Mouse (Mus musculus) thymus, postnatal 0 days (tissue): ENCODE results near the gene Ankrd22. TPM values are rescaled to one million over a fixed set of nuclear protein-coding genes. Genes with fewer than 3 reads are reported as not detected.

Source experiments
- DNase-seq: peaks from one replicate; pipeline ENCODE4 v3.0.0-alpha.2; 2015; ENCODE audit warnings: low spot score
- polyA plus RNA-seq: library from polyadenylated mRNA; unstranded; fragments of >200 nt; fragmentation: Nextera tagmentation; extraction: Ambion mirVana; gene quantifications from 2 replicates; pipeline ENCODE4 v1.2.1, GENCODE M21; 2015

The Ankrd22 gene
- polyA plus RNA-seq, 1 experiment from 2014 or later: 4.7 TPM

DNA sequence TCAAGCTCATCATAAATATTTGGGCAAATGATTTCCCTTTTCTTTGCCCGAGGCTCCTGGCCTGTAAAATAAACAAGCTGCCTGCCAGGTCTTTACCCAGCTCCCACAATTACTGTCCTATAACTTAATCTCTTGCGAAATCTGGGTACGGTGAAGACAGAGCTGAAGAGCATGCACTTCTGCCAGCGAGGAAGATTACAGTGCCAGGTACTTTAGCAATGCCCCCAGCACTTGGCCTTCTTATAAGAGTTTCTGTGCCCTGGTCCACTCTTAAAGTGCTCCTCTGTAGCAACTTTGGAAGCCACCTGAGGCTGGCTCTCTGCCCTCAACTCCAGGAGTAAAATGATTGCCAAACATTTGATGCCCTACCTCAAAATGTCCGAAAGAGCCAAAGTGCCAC lies 70.5 kb downstream of the Ankrd22 start:
- no peak for DNase-seq

DNA sequence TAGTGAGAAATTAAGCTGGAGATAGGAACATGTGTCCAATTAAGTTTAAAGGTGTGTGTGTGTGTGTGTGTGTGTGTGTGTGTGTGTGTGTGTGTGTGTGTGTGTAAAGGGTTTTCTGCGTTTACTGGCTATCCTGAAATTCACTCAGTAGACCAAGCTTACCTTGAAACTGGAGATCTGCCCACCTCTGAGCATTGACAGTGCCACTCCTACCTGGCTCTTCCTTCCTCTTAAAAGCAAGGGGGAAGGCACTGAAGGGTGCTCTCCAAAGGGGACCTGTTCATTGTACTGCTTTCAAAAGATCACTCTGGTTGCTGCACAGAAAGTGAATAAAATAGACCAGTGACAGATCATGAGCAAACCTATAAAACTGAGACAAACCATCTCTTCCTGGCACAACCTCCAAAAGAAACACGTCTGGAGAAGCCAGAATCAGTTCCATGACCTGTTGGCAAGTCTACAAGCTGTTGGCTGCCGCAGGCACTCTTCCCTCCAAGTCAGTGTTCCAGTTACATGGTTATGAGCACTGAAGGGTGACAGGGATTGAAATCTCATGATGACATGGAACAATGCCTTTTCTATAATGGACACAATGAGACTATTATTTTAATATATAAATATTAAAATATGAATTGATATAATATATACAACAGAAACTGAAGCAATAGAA lies 76.7 kb downstream of the Ankrd22 start:
- no peak for DNase-seq

GRCm38 (mm10) chr19:34078130-34078529 lies 87.7 kb downstream of the Ankrd22 start:
- no peak for DNase-seq

DNA sequence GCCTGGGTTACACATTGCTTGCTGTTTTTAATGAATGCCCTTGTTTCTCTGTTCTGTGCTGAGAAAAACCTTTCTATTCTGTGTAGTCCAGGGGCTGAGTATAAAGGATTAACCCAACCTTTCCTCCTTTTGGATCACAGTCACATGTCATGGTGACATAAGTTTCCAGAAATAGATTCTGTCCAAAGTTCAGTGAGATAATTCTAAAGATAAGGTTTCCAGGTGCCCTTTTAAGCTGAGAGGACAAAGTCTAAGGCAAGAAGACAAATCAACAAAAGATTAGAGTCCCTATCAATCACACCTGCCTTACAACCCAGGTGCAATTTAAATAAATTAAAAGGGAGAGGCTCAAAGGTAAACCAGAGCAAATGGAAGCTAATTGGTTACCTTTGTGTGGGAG lies 91.6 kb downstream of the Ankrd22 start:
- no peak for DNase-seq

Other genes starting within 250 kb of the Ankrd22 start
- gene Lipf, start 204.9 kb downstream of the Ankrd22 start, polyA plus RNA-seq: 0.09 and 0.14 TPM in 2 replicates
- gene Lipk, start 157.8 kb downstream of the Ankrd22 start, polyA plus RNA-seq: 0.05 and 0.14 TPM in 2 replicates
- gene Lipn, start 98.7 kb downstream of the Ankrd22 start, polyA plus RNA-seq: not detected in 2 replicates
- gene Lipm, start 65.1 kb downstream of the Ankrd22 start, polyA plus RNA-seq: 0.81 and 0.87 TPM in 2 replicates
- gene Stambpl1, start 26.2 kb upstream of the Ankrd22 start, polyA plus RNA-seq: 48.2 and 54.7 TPM in 2 replicates
- gene Acta2, start 89.5 kb upstream of the Ankrd22 start, polyA plus RNA-seq: 19.2 and 36.5 TPM in 2 replicates
- 91.5 and 112 TPM in 2 replicates for gene Fas, start 124.6 kb upstream of the Ankrd22 start, polyA plus RNA-seq